Mouse (Mus musculus) midbrain, embryonic 16.5 days (tissue): ENCODE measurements at regions not wholly inside any gene's neighbourhood (a gene's known extent, or its start where the extent isn't known, plus 50 kb on each side); places are given as distances from the start of the nearest gene placed in this dataset.

Source experiments
- ATAC-seq: fragments of 200-750 bp; cut with Nextera tagmentation; 2 replicates; pipeline ENCODE4 v1.8.0; 2017; ENCODE audit warnings: moderate TSS enrichment
- H3K27ac ChIP-seq: fragments of 300-500 bp; sonication (generic); 2 replicates; pipeline ENCODE4 v1.5.1; 2014; ENCODE audit warnings: mild to moderate bottlenecking, low read length, mixed read lengths
- H3K27me3 ChIP-seq: fragments of 300-500 bp; sonication (generic); 2 replicates; pipeline ENCODE4 v1.6.1; 2014; ENCODE audit warnings: low read depth, low read length, mixed read lengths; ENCODE audit not compliant: control insufficient read depth, insufficient read depth
- H3K36me3 ChIP-seq: fragments of 300-500 bp; sonication (generic); 2 replicates; pipeline ENCODE4 v1.6.1; 2014; ENCODE audit warnings: mild to moderate bottlenecking, low read length, moderate library complexity, mixed read lengths; ENCODE audit not compliant: control insufficient read depth, insufficient read depth
- H3K4me1 ChIP-seq: fragments of 300-500 bp; sonication (generic); 2 replicates; pipeline ENCODE4 v1.6.1; 2014; ENCODE audit warnings: mild to moderate bottlenecking, low read length, mixed read lengths; ENCODE audit not compliant: control insufficient read depth, insufficient read depth
- H3K4me2 ChIP-seq: fragments of 300-500 bp; sonication (generic); 2 replicates; pipeline ENCODE4 v1.6.1; 2014; ENCODE audit warnings: mild to moderate bottlenecking, low read length, mixed read lengths
- H3K4me3 ChIP-seq: fragments of 300-500 bp; sonication (generic); 2 replicates; pipeline ENCODE4 v1.5.1; 2014; ENCODE audit warnings: low read depth, mild to moderate bottlenecking, low read length, moderate library complexity, mixed read lengths
- H3K9ac ChIP-seq: fragments of 300-500 bp; sonication (generic); 2 replicates; pipeline ENCODE4 v1.6.1; 2014; ENCODE audit warnings: low read depth, low read length, mixed read lengths
- H3K9me3 ChIP-seq: fragments of 300-500 bp; sonication (generic); replicated peaks from 2 replicates; pipeline ENCODE4 v1.6.1; 2014; ENCODE audit warnings: mild to moderate bottlenecking, low read length, mixed read lengths; ENCODE audit not compliant: control insufficient read depth, poor library complexity, severe bottlenecking
- WGBS: fragments of 180-500 bp; shearing (Covaris S2); extraction: QIAGEN DNeasy Blood & Tissue Kit; methylation state at CpG from one replicate; pipeline ENCODE4 v1.1.7; 2014; 5-methylcytosine and 5-hydroxymethylcytosine counted together

DNA sequence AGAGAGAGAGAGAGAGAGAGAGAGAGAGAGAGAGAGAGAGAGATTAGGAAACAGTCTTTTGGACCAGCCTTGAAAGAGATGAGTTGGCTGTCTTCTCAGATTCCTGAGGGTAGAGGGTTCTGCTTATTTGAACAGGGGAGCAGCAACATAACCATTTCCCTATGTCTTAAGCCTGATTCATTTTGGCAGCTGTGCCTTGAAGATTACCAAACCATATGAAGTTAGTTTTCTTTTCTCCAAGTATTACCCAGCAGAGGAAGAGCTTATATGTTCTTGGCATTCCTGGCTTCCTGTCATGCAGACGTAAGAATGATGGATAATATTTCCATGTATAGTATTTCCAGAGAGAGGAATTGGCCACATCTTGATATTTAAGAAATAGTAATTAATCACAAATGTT, 124.8 kb upstream of the Igsf10 start:
- WGBS = 93% methylated on average over 1 of the region's 1 CpGs
- Histone ChIP-seq H3K4me1 (no peaks in the 10 kb centered on the region), H3K9ac (no peak overlapping the region), H3K36me3 (no peaks in the 10 kb centered on the region), H3K4me3 (no peak overlapping the region), H3K27me3 (no peaks in the 10 kb centered on the region), H3K9me3 (no peaks in the 10 kb centered on the region), H3K4me2 (no peak overlapping the region), H3K27ac (no peak overlapping the region)
- ATAC-seq = no peak

DNA sequence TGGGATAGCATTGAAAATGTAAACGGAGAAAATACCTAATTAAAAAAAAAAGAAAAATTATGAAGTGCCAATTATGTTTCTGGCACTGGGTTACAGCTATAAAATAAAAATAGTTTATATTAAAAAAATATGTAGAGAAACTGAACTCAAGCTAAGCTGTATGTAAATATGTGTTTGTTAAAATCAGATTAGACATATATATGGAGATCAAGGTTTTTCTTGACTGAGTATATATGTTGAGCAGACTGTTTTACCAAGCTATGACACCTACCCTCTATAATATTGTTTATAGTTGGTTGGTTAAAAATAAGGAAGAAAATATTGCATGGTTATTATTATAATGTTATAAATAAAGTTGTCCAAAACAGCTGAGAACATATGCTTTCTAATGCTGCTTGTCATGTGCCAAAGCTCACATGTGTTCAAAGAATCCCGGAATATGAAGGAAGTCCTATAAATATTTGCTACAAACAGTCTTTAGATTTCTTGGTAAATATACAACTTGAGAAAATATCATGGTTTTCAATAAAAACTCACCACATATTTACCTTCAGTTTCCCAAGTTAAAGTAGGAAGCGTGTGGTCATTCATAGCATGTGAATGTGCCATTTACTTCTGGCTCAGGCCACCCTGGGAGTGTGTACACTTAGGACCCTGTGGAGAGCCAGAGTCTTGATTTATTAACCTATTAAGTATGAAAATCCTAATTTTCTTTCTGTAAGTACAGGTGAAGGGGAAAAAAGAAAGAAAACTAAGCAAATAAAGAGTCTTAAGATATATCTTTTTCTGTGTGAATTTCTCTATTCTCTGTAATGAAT, 118.4 kb upstream of the Igsf10 start:
- Histone ChIP-seq H3K27ac (no peak overlapping the region), H3K9ac (no peak overlapping the region), H3K27me3 (no peaks in the 10 kb centered on the region), H3K36me3 (no peaks in the 10 kb centered on the region), H3K9me3 (no peaks in the 10 kb centered on the region), H3K4me2 (no peak overlapping the region), H3K4me1 (no peaks in the 10 kb centered on the region), H3K4me3 (no peak overlapping the region)
- 93% methylated on average over 3 of the region's 3 CpGs for WGBS
- no peak for ATAC-seq

DNA sequence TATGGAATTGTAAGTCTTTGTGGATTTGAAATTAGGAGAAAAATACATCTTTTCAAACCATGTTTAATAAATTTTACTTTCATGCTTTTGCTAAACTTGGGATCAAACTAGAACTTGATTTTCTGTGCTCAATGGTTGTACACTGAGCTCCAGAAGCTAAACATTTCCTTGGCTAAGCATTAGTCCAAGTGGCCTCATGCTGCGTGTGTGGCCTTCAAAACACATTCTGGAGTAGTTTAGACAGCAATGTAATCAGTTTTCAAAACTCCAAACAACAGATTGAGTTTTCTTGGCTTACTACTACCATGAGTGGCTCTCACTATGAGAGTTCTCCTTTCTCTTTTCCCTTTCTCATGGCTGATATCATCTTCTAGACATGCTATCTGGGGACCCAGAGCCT, 112.7 kb upstream of the Igsf10 start:
- no peak for ATAC-seq
- no peaks in the 10 kb centered on the region for H3K4me1 ChIP-seq
- H3K27ac ChIP-seq = no peak overlapping the region
- no peaks in the 10 kb centered on the region for H3K36me3 ChIP-seq
- H3K9ac ChIP-seq = no peak overlapping the region
- no peak overlapping the region for H3K4me3 ChIP-seq
- WGBS = 86% methylated on average over 1 of the region's 1 CpGs
- H3K9me3 ChIP-seq = no peaks in the 10 kb centered on the region
- no peak overlapping the region for H3K4me2 ChIP-seq
- no peaks in the 10 kb centered on the region for H3K27me3 ChIP-seq

DNA sequence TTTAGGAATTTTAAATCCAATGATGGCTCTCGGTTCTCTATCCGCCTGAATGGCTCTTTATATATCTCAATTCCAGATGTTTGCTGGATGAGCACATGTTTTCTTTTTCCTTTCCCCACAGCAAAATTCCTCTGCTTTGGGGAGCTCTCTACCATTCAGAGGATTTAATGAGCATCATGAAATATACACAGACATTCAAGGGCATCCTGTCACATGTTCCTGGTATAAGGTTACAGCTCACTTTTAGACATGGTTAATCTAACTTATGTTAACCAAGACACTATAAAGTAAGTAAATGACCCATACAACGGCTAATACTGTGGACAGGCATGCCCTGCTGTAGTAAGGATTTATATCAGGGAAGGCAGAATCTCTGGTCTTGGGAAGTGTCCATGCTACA, 106.9 kb upstream of the Igsf10 start:
- no peaks in the 10 kb centered on the region for H3K36me3 ChIP-seq
- no peak overlapping the region for H3K9ac ChIP-seq
- no peak overlapping the region for H3K27ac ChIP-seq
- no peak for ATAC-seq
- no peaks in the 10 kb centered on the region for H3K9me3 ChIP-seq
- H3K4me2 ChIP-seq = no peak overlapping the region
- H3K4me1 ChIP-seq = no peaks in the 10 kb centered on the region
- no peak overlapping the region for H3K4me3 ChIP-seq
- WGBS = 79% methylated on average over 3 of the region's 3 CpGs
- H3K27me3 ChIP-seq = no peaks in the 10 kb centered on the region

DNA sequence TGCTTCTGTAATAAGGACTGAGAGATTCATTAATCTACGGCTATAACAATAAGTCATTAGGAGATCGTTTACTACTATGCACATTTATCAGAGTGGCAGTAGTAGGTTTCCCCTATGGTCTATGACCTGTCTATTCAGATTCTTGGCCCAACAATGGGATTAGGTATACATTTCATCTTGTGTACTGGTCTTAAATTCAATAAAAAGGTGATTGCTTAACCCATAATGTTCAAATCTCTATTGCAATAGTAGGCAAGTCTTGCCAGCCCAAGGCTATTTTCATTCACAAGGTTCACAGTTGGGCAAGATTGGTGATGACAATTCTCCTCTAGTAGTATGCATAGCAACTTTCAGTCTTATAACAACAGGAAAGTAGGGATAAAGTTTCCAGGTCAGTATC, 79.4 kb upstream of the Igsf10 start:
- H3K4me2 ChIP-seq = no peak overlapping the region
- no peaks in the 10 kb centered on the region; the same call in 1 of the 2 replicates for H3K9me3 ChIP-seq
- no peak overlapping the region for H3K4me3 ChIP-seq
- H3K4me1 ChIP-seq = no peaks in the 10 kb centered on the region
- H3K36me3 ChIP-seq = no peaks in the 10 kb centered on the region
- H3K27ac ChIP-seq = no peak overlapping the region
- H3K9ac ChIP-seq = no peak overlapping the region
- no peak for ATAC-seq
- WGBS = 94% methylated on average over 2 of the region's 2 CpGs
- no peaks in the 10 kb centered on the region for H3K27me3 ChIP-seq

DNA sequence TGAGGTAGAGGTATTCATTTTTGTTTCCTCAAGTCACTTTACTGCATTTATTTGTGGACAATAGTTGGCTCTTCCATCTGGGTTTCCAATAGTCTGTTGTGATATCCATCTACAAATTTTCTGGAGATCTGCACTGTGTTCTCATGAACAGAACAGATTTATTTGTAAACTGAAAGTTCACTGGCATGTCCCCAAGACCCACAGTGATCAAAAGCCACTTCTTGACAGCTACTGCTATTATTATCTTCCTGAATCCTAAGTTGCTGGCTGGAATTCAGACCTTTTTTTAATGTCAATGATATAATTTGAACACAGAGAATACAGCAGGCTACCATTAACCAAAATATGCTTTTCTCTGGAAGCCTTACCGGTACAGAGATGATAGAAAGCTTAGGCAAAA, 64.9 kb upstream of the Igsf10 start:
- H3K4me3 ChIP-seq = no peak overlapping the region
- H3K4me1 ChIP-seq = no peaks in the 10 kb centered on the region
- H3K4me2 ChIP-seq = no peak overlapping the region
- no peak overlapping the region for H3K27ac ChIP-seq
- H3K27me3 ChIP-seq = no peaks in the 10 kb centered on the region
- 82% methylated on average over 1 of the region's 1 CpGs for WGBS
- ATAC-seq = no peak
- no peaks in the 10 kb centered on the region for H3K36me3 ChIP-seq
- no peaks in the 10 kb centered on the region for H3K9me3 ChIP-seq
- H3K9ac ChIP-seq = no peak overlapping the region

DNA sequence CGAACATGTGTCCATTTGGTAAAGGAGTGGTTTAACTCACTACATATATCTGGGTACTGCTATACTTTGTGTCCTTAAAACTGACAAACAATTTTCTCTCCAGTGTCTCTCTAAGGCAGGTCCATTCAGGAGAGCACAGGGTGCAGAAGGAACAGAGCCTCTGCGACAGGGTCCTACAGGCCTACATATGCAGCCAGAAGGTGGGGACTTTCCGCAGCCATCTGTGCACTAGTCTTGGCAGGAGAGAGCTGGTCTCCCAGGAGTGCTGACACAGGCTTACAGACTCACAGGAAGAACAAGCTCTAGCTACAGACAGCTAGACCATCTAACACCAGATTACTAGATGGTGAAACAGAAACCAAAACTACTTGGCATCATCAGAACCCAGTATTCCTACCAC, 61.8 kb upstream of the Igsf10 start:
- no peak for ATAC-seq
- WGBS = 97% methylated on average over 3 of the region's 3 CpGs
- H3K4me2 ChIP-seq = no peak overlapping the region

DNA sequence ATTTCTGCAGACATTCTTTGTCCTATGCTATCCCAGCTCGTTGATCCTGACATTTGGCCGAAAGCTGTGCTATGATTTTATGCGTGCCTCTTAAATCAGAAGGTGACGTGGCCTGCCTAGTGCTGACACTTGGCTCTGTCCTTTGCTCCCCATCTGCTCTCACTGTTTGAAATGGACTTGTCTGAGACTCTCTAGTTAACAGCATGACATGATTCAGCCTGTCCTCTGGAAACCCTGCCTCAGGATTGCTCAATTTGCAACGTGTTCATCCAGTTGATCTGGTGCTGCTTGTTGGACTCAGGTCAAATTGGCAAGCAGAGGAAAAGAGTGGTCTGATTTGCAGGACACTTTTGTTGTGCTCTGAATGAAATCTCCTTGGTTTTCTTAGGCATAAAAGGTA, 57.7 kb upstream of the Igsf10 start:
- Histone ChIP-seq H3K4me3 (no peak overlapping the region), H3K9ac (no peak overlapping the region), H3K27me3 (no peaks in the 10 kb centered on the region), H3K36me3 (no peaks in the 10 kb centered on the region), H3K9me3 (no peaks in the 10 kb centered on the region), H3K4me1 (no peaks in the 10 kb centered on the region), H3K4me2 (no peak overlapping the region), H3K27ac (no peak overlapping the region)
- 72% methylated on average over 5 of the region's 5 CpGs for WGBS
- ATAC-seq = peak; percentile 58; the same call in 1 of the 2 replicates

More for the DNA sequence above, 61.8 kb upstream of the Igsf10 start:
- no peaks in the 10 kb centered on the region for H3K9me3 ChIP-seq
- no peaks in the 10 kb centered on the region for H3K36me3 ChIP-seq
- no peak overlapping the region for H3K4me3 ChIP-seq
- no peaks in the 10 kb centered on the region for H3K27me3 ChIP-seq
- H3K9ac ChIP-seq = no peak overlapping the region
- no peaks in the 10 kb centered on the region for H3K4me1 ChIP-seq
- H3K27ac ChIP-seq = no peak overlapping the region

DNA sequence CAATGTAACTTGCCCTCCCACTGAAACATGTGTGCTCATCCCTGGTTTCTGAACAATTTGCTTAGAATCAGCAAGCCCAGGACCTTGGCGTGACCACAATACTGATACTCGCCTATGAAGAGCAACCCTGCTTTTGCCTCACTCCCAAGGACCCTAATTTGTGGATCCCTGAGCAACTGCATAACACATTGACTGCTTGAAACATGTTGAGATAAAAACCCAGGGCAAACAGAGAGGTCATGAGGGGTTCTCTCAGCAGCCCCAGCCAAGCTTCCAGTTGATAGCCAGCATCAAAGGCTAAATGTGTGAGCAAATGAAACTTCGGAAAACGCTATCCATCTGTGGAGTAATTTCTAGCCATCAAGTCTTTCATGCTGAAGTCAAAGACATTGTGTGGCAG, 57.2 kb upstream of the Igsf10 start:
- Histone ChIP-seq H3K4me3 (no peak overlapping the region), H3K4me1 (no peaks in the 10 kb centered on the region), H3K36me3 (no peaks in the 10 kb centered on the region), H3K9me3 (no peaks in the 10 kb centered on the region), H3K9ac (no peak overlapping the region), H3K4me2 (no peak overlapping the region), H3K27me3 (no peaks in the 10 kb centered on the region), H3K27ac (no peak overlapping the region)
- WGBS = 82% methylated on average over 4 of the region's 4 CpGs
- ATAC-seq = no peak
